Mouse (Mus musculus): ENCODE results near the gene Sema6d.

The Sema6d gene

DNA sequence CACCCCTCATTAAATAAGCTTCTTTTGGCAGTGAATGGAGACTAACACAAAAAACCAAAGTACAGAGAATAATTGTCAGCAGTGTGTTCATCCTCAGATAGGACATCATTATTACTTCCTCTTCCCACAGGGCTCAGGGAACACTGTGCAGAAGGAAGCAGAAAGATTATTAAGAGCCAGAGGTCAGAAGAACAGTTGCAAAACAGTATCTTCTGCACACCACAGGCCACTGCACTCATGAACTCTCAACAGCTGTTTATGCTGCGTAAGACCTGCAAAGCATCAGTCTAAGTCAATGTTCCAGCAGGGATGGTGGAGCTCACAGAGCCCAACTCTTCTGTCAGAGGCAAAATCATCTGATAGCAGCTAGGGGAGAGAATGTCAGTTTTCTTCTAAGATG is 600.6 kb downstream of the Sema6d start:
- DNase-seq = no peak

- DNase-seq = no peak
These were observed 612.9 kb downstream of the Sema6d start for GRCm38 (mm10) chr2:124702621-124703020.

DNA sequence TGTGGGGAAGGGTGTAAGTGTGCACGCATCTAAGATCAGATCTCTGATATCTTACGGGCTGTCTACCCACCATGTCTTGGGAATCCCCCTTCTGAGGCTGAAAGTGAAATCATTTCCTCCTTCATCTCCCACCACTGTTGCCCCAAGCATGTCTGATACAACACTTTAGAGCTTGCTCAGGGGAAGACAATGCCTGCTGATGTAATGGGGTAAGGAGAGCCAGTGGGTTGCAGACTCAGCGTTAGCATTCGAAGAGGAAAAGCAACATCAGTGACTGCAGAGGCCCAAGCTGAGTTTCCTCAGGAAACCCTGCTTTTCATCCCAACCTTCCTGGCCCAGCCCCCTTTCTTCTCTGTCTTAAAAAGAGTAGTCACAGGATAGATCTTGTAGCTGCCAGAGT is 615.2 kb downstream of the Sema6d start:
- DNase-seq = no peak

DNA sequence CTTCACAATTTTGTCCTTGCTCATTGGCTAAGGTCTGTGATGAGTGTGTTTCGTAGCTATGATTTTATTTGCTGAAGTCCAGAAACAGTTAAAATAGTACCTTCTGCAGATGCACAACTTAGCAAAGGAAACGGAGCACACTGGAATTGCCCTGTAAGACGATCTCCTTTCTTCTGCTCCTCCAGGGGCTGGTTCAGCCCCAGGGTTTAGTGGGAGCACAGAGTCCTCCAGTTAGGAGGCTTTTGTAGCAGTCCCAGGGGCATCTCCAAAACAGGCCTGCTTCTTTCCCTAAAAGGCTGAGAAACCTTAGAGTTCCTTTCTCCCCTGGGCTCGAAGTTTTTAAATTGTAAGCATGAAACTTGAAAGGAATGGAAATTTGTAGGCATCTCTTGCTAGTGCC is 616.0 kb downstream of the Sema6d start:
- no peak for DNase-seq

DNA sequence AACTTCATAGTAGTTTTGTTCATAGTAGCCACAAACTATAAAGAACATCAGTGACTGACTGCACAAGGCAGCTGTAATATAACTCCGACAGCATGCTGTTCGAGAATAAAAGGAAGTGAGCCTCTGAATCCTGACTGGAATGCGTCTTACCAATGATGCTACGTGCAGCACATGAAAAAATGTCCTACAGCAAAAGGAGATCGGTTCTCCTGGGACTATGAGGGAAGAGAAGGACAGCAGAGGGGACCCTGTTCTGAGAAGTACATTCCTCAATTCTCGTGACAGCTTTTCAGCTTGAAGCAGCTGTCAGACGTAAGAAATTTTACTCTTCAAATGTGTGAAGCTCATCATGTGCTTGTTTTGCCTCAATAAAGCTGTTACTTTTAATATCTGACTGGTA is 617.1 kb downstream of the Sema6d start:
- DNase-seq = no peak
